Mouse (Mus musculus) midbrain, embryonic 16.5 days (tissue): ENCODE data around the gene Cadm1. TPM values are rescaled to one million over a fixed set of nuclear protein-coding genes. Genes with fewer than 3 reads are reported as not detected.

Experiments used
- ATAC-seq: fragments of 200-750 bp; cut with Nextera tagmentation; 2 replicates; pipeline ENCODE4 v1.8.0; 2017; ENCODE audit warnings: moderate TSS enrichment
- H3K27ac ChIP-seq: fragments of 300-500 bp; sonication (generic); 2 replicates; pipeline ENCODE4 v1.5.1; 2014; ENCODE audit warnings: mild to moderate bottlenecking, low read length, mixed read lengths
- H3K27me3 ChIP-seq: fragments of 300-500 bp; sonication (generic); 2 replicates; pipeline ENCODE4 v1.6.1; 2014; ENCODE audit warnings: low read depth, low read length, mixed read lengths; ENCODE audit not compliant: control insufficient read depth, insufficient read depth
- H3K36me3 ChIP-seq: fragments of 300-500 bp; sonication (generic); 2 replicates; pipeline ENCODE4 v1.6.1; 2014; ENCODE audit warnings: mild to moderate bottlenecking, low read length, moderate library complexity, mixed read lengths; ENCODE audit not compliant: control insufficient read depth, insufficient read depth
- H3K4me1 ChIP-seq: fragments of 300-500 bp; sonication (generic); 2 replicates; pipeline ENCODE4 v1.6.1; 2014; ENCODE audit warnings: mild to moderate bottlenecking, low read length, mixed read lengths; ENCODE audit not compliant: control insufficient read depth, insufficient read depth
- H3K4me2 ChIP-seq: fragments of 300-500 bp; sonication (generic); 2 replicates; pipeline ENCODE4 v1.6.1; 2014; ENCODE audit warnings: mild to moderate bottlenecking, low read length, mixed read lengths
- H3K4me3 ChIP-seq: fragments of 300-500 bp; sonication (generic); 2 replicates; pipeline ENCODE4 v1.5.1; 2014; ENCODE audit warnings: low read depth, mild to moderate bottlenecking, low read length, moderate library complexity, mixed read lengths
- H3K9ac ChIP-seq: fragments of 300-500 bp; sonication (generic); 2 replicates; pipeline ENCODE4 v1.6.1; 2014; ENCODE audit warnings: low read depth, low read length, mixed read lengths
- H3K9me3 ChIP-seq: fragments of 300-500 bp; sonication (generic); replicated peaks from 2 replicates; pipeline ENCODE4 v1.6.1; 2014; ENCODE audit warnings: mild to moderate bottlenecking, low read length, mixed read lengths; ENCODE audit not compliant: control insufficient read depth, poor library complexity, severe bottlenecking
- WGBS: fragments of 180-500 bp; shearing (Covaris S2); extraction: QIAGEN DNeasy Blood & Tissue Kit; methylation state at CpG from one replicate; pipeline ENCODE4 v1.1.7; 2014; 5-methylcytosine and 5-hydroxymethylcytosine counted together
- polyA plus RNA-seq: library from polyadenylated mRNA; unstranded; fragments of >200 nt; fragmentation: Nextera tagmentation; extraction: Ambion mirVana; gene quantifications from 2 replicates; pipeline ENCODE4 v1.2.1, GENCODE M21; 2015

Gene Cadm1
- polyA plus RNA-seq, 1 experiment from 2014 or later = 332 TPM

GRCm38 (mm10) chr9:47692911-47693310 lies 162.9 kb downstream of the Cadm1 start:
- H3K9ac ChIP-seq = no peak overlapping the region
- ATAC-seq = no peak
- H3K4me3 ChIP-seq = no peak overlapping the region
- H3K4me1 ChIP-seq = peaks cover 4% of the 10 kb centered on the region; the same call in 1 of the 2 replicates
- no peak overlapping the region for H3K4me2 ChIP-seq
- no peaks in the 10 kb centered on the region for H3K27me3 ChIP-seq
- WGBS = 67% methylated on average over 13 of the region's 13 CpGs
- H3K36me3 ChIP-seq = no peaks in the 10 kb centered on the region
- no peaks in the 10 kb centered on the region for H3K9me3 ChIP-seq
- H3K27ac ChIP-seq = no peak overlapping the region

- no peaks in the 10 kb centered on the region for H3K9me3 ChIP-seq
- H3K4me3 ChIP-seq = no peak overlapping the region
- 52% methylated on average over 3 of the region's 3 CpGs for WGBS
- H3K36me3 ChIP-seq = no peaks in the 10 kb centered on the region
- no peaks in the 10 kb centered on the region for H3K27me3 ChIP-seq
- no peak overlapping the region for H3K4me2 ChIP-seq
- no peaks in the 10 kb centered on the region for H3K4me1 ChIP-seq
- ATAC-seq = no peak
- no peak overlapping the region for H3K9ac ChIP-seq
- H3K27ac ChIP-seq = no peak overlapping the region
Measured at GRCm38 (mm10) chr9:47699026-47699425, 169.1 kb downstream of the Cadm1 start.

GRCm38 (mm10) chr9:47700021-47700420 lies 170.0 kb downstream of the Cadm1 start:
- Histone ChIP-seq H3K9me3 (no peaks in the 10 kb centered on the region), H3K4me3 (no peak overlapping the region), H3K27me3 (no peaks in the 10 kb centered on the region), H3K4me1 (no peaks in the 10 kb centered on the region), H3K4me2 (no peak overlapping the region), H3K9ac (no peak overlapping the region), H3K36me3 (no peaks in the 10 kb centered on the region), H3K27ac (no peak overlapping the region)
- no peak for ATAC-seq
- 81% methylated on average over 5 of the region's 5 CpGs for WGBS

GRCm38 (mm10) chr9:47703026-47703876 lies 173.3 kb downstream of the Cadm1 start:
- no peaks in the 10 kb centered on the region for H3K36me3 ChIP-seq
- H3K27ac ChIP-seq = no peak overlapping the region
- no peaks in the 10 kb centered on the region for H3K9me3 ChIP-seq
- no peak overlapping the region for H3K9ac ChIP-seq
- peaks cover 16% of the 10 kb centered on the region for H3K4me1 ChIP-seq
- no peak overlapping the region for H3K4me3 ChIP-seq
- WGBS = 92% methylated on average over 19 of the region's 19 CpGs
- H3K4me2 ChIP-seq = no peak overlapping the region
- ATAC-seq = no peak
- no peaks in the 10 kb centered on the region for H3K27me3 ChIP-seq

GRCm38 (mm10) chr9:47706341-47706740 lies 176.4 kb downstream of the Cadm1 start:
- no peak overlapping the region for H3K4me2 ChIP-seq
- H3K9me3 ChIP-seq = no peaks in the 10 kb centered on the region; the same call in 1 of the 2 replicates
- ATAC-seq = no peak
- H3K4me3 ChIP-seq = no peak overlapping the region
- H3K9ac ChIP-seq = no peak overlapping the region
- H3K27me3 ChIP-seq = no peaks in the 10 kb centered on the region
- 32% methylated on average over 9 of the region's 9 CpGs for WGBS
- H3K27ac ChIP-seq = no peak overlapping the region
- peaks cover 21% of the 10 kb centered on the region for H3K4me1 ChIP-seq
- H3K36me3 ChIP-seq = no peaks in the 10 kb centered on the region

- 47% methylated on average over 6 of the region's 6 CpGs for WGBS
- Histone ChIP-seq H3K4me1 (peaks cover 21% of the 10 kb centered on the region), H3K9me3 (no peaks in the 10 kb centered on the region; the same call in 1 of the 2 replicates), H3K27me3 (no peaks in the 10 kb centered on the region), H3K36me3 (no peaks in the 10 kb centered on the region), H3K4me2 (no peak overlapping the region), H3K4me3 (no peak overlapping the region), H3K27ac (peak overlapping the region; percentile 39), H3K9ac (no peak overlapping the region)
- peak; percentile 36; the same call in 1 of the 2 replicates for ATAC-seq
Measured at GRCm38 (mm10) chr9:47707326-47707725, 177.4 kb downstream of the Cadm1 start.

GRCm38 (mm10) chr9:47708299-47708698 lies 178.3 kb downstream of the Cadm1 start:
- ATAC-seq = 0 out of 2 replicates have a peak, but pooled peaks have one; percentile 51
- no peak overlapping the region for H3K4me3 ChIP-seq
- H3K9me3 ChIP-seq = no peaks in the 10 kb centered on the region; the same call in 1 of the 2 replicates
- WGBS = 25% methylated on average over 10 of the region's 10 CpGs
- H3K27me3 ChIP-seq = no peaks in the 10 kb centered on the region
- no peak overlapping the region for H3K4me2 ChIP-seq
- H3K27ac ChIP-seq = no peak overlapping the region; the same call in 1 of the 2 replicates
- no peaks in the 10 kb centered on the region for H3K36me3 ChIP-seq
- peaks cover 21% of the 10 kb centered on the region for H3K4me1 ChIP-seq
- no peak overlapping the region for H3K9ac ChIP-seq

GRCm38 (mm10) chr9:47710946-47711345 lies 181.0 kb downstream of the Cadm1 start:
- peaks cover 31% of the 10 kb centered on the region for H3K4me1 ChIP-seq
- no peak for ATAC-seq
- H3K4me2 ChIP-seq = no peak overlapping the region
- H3K9me3 ChIP-seq = no peaks in the 10 kb centered on the region; the same call in 1 of the 2 replicates
- H3K36me3 ChIP-seq = no peaks in the 10 kb centered on the region
- H3K27me3 ChIP-seq = no peaks in the 10 kb centered on the region
- no peak overlapping the region for H3K9ac ChIP-seq
- no peak overlapping the region for H3K4me3 ChIP-seq
- WGBS = 76% methylated on average over 8 of the region's 8 CpGs
- H3K27ac ChIP-seq = no peak overlapping the region

- 45% methylated on average over 2 of the region's 2 CpGs for WGBS
- Histone ChIP-seq H3K9me3 (no peaks in the 10 kb centered on the region; the same call in 1 of the 2 replicates), H3K9ac (no peak overlapping the region), H3K36me3 (no peaks in the 10 kb centered on the region), H3K4me3 (no peak overlapping the region), H3K4me1 (peaks cover 17% of the 10 kb centered on the region), H3K27ac (no peak overlapping the region), H3K27me3 (no peaks in the 10 kb centered on the region), H3K4me2 (no peak overlapping the region)
- ATAC-seq = no peak
Measured at GRCm38 (mm10) chr9:47714541-47714940, 184.6 kb downstream of the Cadm1 start.
